Mouse (Mus musculus) embryonic facial prominence, embryonic 12.5 days (tissue): ENCODE results near the gene Pfdn6. TPM values are rescaled to one million over a fixed set of nuclear protein-coding genes. Genes with fewer than 3 reads are reported as not detected.

Experiments
- polyA plus RNA-seq: library from polyadenylated mRNA; unstranded; fragments of >200 nt; fragmentation: Nextera tagmentation; extraction: Ambion mirVana; gene quantifications from 2 replicates; pipeline ENCODE4 v1.2.1, GENCODE M21; 2016

Pfdn6 gene
- polyA plus RNA-seq, 1 experiment from 2014 or later, result 184 TPM

Other genes starting within 250 kb of the Pfdn6 start
- gene March2, start 221.7 kb downstream of the Pfdn6 start, polyA plus RNA-seq, result 44.7 and 47.1 TPM in 2 replicates
- gene Rab11b, start 179.8 kb downstream of the Pfdn6 start, polyA plus RNA-seq, result 367 and 378 TPM in 2 replicates
- 44.2 and 45.6 TPM in 2 replicates for gene Angptl4, start 158.5 kb downstream of the Pfdn6 start, polyA plus RNA-seq
- gene Kank3, start 129.8 kb downstream of the Pfdn6 start, polyA plus RNA-seq, result 32.4 and 35.4 TPM in 2 replicates
- 875 and 894 TPM in 2 replicates for gene Rps28, start 115.8 kb downstream of the Pfdn6 start, polyA plus RNA-seq
- 421 and 479 TPM in 2 replicates for gene Ndufa7, start 115.8 kb downstream of the Pfdn6 start, polyA plus RNA-seq
- gene Cd320, start 97.3 kb downstream of the Pfdn6 start, polyA plus RNA-seq, result 70.4 and 74.3 TPM in 2 replicates
- gene Gm7029, start 66.5 kb downstream of the Pfdn6 start, polyA plus RNA-seq, result not detected in 2 replicates
- gene Kifc1, start 49.7 kb downstream of the Pfdn6 start, polyA plus RNA-seq, result 4.9 and 6.4 TPM in 2 replicates
- 0.35 and 0.38 TPM in 2 replicates for gene Platr17, start 35.2 kb downstream of the Pfdn6 start, polyA plus RNA-seq
- gene Daxx, start 30.9 kb downstream of the Pfdn6 start, polyA plus RNA-seq, result 70.1 and 72.8 TPM in 2 replicates
- 20.0 and 25.0 TPM in 2 replicates for gene Tapbp, start 24.4 kb downstream of the Pfdn6 start, polyA plus RNA-seq
- gene Zbtb22, start 24.4 kb downstream of the Pfdn6 start, polyA plus RNA-seq, result 21.6 and 21.9 TPM in 2 replicates
- 60.9 and 64.8 TPM in 2 replicates for gene Rgl2, start 10.8 kb downstream of the Pfdn6 start, polyA plus RNA-seq
- 44.9 and 49.6 TPM in 2 replicates for gene Wdr46, start 317 bp upstream of the Pfdn6 start, polyA plus RNA-seq
- gene B3galt4, start 11.1 kb upstream of the Pfdn6 start, polyA plus RNA-seq, result 5.5 and 6.3 TPM in 2 replicates
- 55.2 and 55.9 TPM in 2 replicates for gene Vps52, start 15.5 kb upstream of the Pfdn6 start, polyA plus RNA-seq
- gene Rps18, start 15.7 kb upstream of the Pfdn6 start, polyA plus RNA-seq, result 1,303 and 1,336 TPM in 2 replicates
- 7.2 and 8.0 TPM in 2 replicates for gene H2-K1, start 60.0 kb upstream of the Pfdn6 start, polyA plus RNA-seq
- 27.2 and 29.7 TPM in 2 replicates for gene Ring1, start 84.3 kb upstream of the Pfdn6 start, polyA plus RNA-seq
- 52.2 and 59.5 TPM in 2 replicates for gene H2-Ke6, start 87.7 kb upstream of the Pfdn6 start, polyA plus RNA-seq
- 191 and 193 TPM in 2 replicates for gene Slc39a7, start 91.3 kb upstream of the Pfdn6 start, polyA plus RNA-seq
- gene Rxrb, start 91.5 kb upstream of the Pfdn6 start, polyA plus RNA-seq, result 69.9 and 72.6 TPM in 2 replicates
- 7.2 and 14.8 TPM in 2 replicates for gene Col11a2, start 99.1 kb upstream of the Pfdn6 start, polyA plus RNA-seq
- gene H2-Oa, start 152.0 kb upstream of the Pfdn6 start, polyA plus RNA-seq, result 0.43 and 0.48 TPM in 2 replicates
- gene H2-DMa, start 179.2 kb upstream of the Pfdn6 start, polyA plus RNA-seq, result 12.3 and 16.7 TPM in 2 replicates
- gene Brd2, start 182.3 kb upstream of the Pfdn6 start, polyA plus RNA-seq, result 119 and 131 TPM in 2 replicates
- 0.19 and 0.42 TPM in 2 replicates for gene H2-DMb2, start 203.0 kb upstream of the Pfdn6 start, polyA plus RNA-seq
- 2.0 and 2.4 TPM in 2 replicates for gene H2-DMb1, start 212.7 kb upstream of the Pfdn6 start, polyA plus RNA-seq
- gene Tap1, start 247.2 kb upstream of the Pfdn6 start, polyA plus RNA-seq, result 4.7 TPM in 2 replicates
- gene Psmb9, start 247.4 kb upstream of the Pfdn6 start, polyA plus RNA-seq, result 1.8 and 2.0 TPM in 2 replicates